In the genomic region with DNA sequence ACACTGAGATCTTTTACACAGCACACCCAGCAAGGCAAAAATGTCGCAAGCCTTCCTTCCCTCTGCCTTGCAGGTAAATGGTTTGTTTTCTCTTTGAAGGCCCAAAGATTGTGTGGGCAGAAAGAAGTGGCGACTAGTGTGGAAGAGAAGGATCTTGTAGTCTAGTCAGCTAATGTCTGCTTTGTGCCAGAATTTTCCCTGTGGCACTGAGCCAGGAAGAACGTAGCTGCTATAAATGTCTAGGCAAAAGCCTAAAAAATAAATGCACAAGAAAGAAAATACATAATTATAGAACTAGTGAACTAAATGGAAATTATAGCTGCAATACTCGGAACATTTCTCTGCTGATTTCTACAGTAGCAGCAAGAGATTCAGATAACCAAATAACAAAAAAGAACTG, we compare ENCODE assay signal across 8 mouse cellular contexts.
DNase-seq lines count a peak whose midpoint lies in the region; ATAC-seq and TF ChIP-seq lines count a peak whose summit lies in the region.
"Had no signal": no experiment of that assay in that cellular context is flagged by ENCODE, and none has a peak within 500 bp of the region (broad histone marks: within the 10 kb centered on the region; RNA-seq: fewer than 3 reads in every experiment).

No protein-coding gene starts in this region.

- H3K36me3 ChIP-seq in kidney, embryonic 14.5 days (ENCODE audit: control insufficient read depth, insufficient read depth, low read length) = no peaks in the 10 kb centered on the region
- H3K36me3 ChIP-seq: neural tube, embryonic 12.5 days had no signal

- no peak for TF ChIP-seq CTCF in brain, embryonic 14.5 days (IDR thresholded peaks at IDR 0.05; ENCODE audit: borderline replicate concordance, extremely low read depth, insufficient read depth, insufficient read length)

- no peaks in the 10 kb centered on the region for H3K4me1 ChIP-seq in kidney, embryonic 14.5 days (ENCODE audit: control insufficient read depth, insufficient read depth, low read length)

- H3K4me2 ChIP-seq in kidney, embryonic 14.5 days (replicated peaks; ENCODE audit: low read depth, low read length) = no peak overlapping the region
- H3K4me2 ChIP-seq: neural tube, embryonic 12.5 days had no signal

- no peak overlapping the region for H3K27ac ChIP-seq in kidney, embryonic 14.5 days (ENCODE audit: low read depth, low read length)
- H3K27ac ChIP-seq: neural tube, embryonic 12.5 days had no signal

- intact Hi-C loops in left cerebral cortex, postnatal 14 days (cut with DNase I) = loop anchor here (10.0 kb wide), 1 partner anchor 373 kb away; no protein-coding TSS in a partner anchor

- H3K4me3 ChIP-seq in kidney, embryonic 14.5 days (ENCODE audit: low read length) = no peak overlapping the region
- H3K4me3 ChIP-seq: neural tube, embryonic 12.5 days had no signal

- no peak overlapping the region for H3K9ac ChIP-seq in kidney, embryonic 14.5 days (ENCODE audit: low read depth, low read length)
- H3K9ac ChIP-seq: neural tube, embryonic 12.5 days had no signal

- peak; percentile 9 for DNase-seq in kidney, adult 18-20 months
- peak; percentile 30 for DNase-seq in adrenal gland, postnatal 25 days
- DNase-seq in brain, embryonic 14.5 days (ENCODE audit: low read depth) = peak; percentile 74
- peak; percentile 63 to 82 for DNase-seq in left cerebral cortex, postnatal 14 days (ENCODE audit: low spot score in 2 of 2)
- DNase-seq in spleen, adult 12 weeks (ENCODE audit: low spot score) = no peak

- ATAC-seq in kidney, embryonic 14.5 days (ENCODE audit: low FRiP score, low TSS enrichment) = no peak
- ATAC-seq in erythroid progenitor cell, adult 5-6 weeks (replicated peaks; ENCODE audit: low FRiP score, poor library complexity, severe bottlenecking) = no peak

- H3K27me3 ChIP-seq in kidney, embryonic 14.5 days (ENCODE audit: control insufficient read depth, insufficient read depth, low read length) = no peaks in the 10 kb centered on the region
- H3K27me3 ChIP-seq: neural tube, embryonic 12.5 days had no signal

- 68% methylated on average over 4 of the region's 4 CpGs for WGBS in kidney, embryonic 14.5 days

- H3K9me3 ChIP-seq in kidney, embryonic 14.5 days (ENCODE audit: control insufficient read depth, low read length) = no peaks in the 10 kb centered on the region
- H3K9me3 ChIP-seq: neural tube, embryonic 12.5 days had no signal

- no peak for TF ChIP-seq POLR2A in brain, embryonic 14.5 days (IDR thresholded peaks at IDR 0.05; ENCODE audit: borderline replicate concordance, extremely low read depth, insufficient read depth, insufficient read length, poor library complexity, severe bottlenecking)
